Mouse (Mus musculus) embryonic facial prominence, embryonic 10.5 days (tissue): ENCODE results near the gene Intu. TPM values are rescaled to one million over a fixed set of nuclear protein-coding genes. Genes with fewer than 3 reads are reported as not detected.

ENCODE experiments used
- DNase-seq: peaks from one replicate; pipeline ENCODE4 v3.0.0-alpha.2; 2017; ENCODE audit warnings: low spot score
- H3K27ac ChIP-seq: fragments of 300-500 bp; sonication (generic); replicated peaks from 2 replicates; pipeline ENCODE4 v1.5.1; 2016; ENCODE audit warnings: mild to moderate bottlenecking
- H3K27me3 ChIP-seq: fragments of 300-500 bp; sonication (generic); replicated peaks from 2 replicates; pipeline ENCODE4 v1.6.1; 2016; ENCODE audit warnings: low read depth, mild to moderate bottlenecking; ENCODE audit not compliant: poor library complexity, severe bottlenecking
- H3K36me3 ChIP-seq: fragments of 300-500 bp; sonication (generic); replicated peaks from 2 replicates; pipeline ENCODE4 v1.6.1; 2016; ENCODE audit warnings: mild to moderate bottlenecking, moderate library complexity
- H3K4me1 ChIP-seq: fragments of 300-500 bp; sonication (generic); 2 replicates; pipeline ENCODE4 v1.6.1; 2016
- H3K4me3 ChIP-seq: fragments of 300-500 bp; sonication (generic); 2 replicates; pipeline ENCODE4 v1.5.1; 2016; ENCODE audit warnings: mild to moderate bottlenecking, moderate library complexity
- H3K9me3 ChIP-seq: fragments of 300-500 bp; sonication (generic); 2 replicates; pipeline ENCODE4 v1.6.1; 2016; ENCODE audit warnings: mild to moderate bottlenecking
- WGBS: fragments of 180-500 bp; shearing (Covaris S2); methylation state at CpG from one replicate; pipeline ENCODE4 v1.1.7; 2016; 5-methylcytosine and 5-hydroxymethylcytosine counted together
- polyA plus RNA-seq: library from polyadenylated mRNA; unstranded; fragments of >200 nt; fragmentation: Nextera tagmentation; extraction: Ambion mirVana; gene quantifications from 2 replicates; pipeline ENCODE4 v1.2.1, GENCODE M21; 2016

Intu gene
- polyA plus RNA-seq, 1 experiment from 2014 or later = 6.0 TPM

GRCm38 (mm10) chr3:40693435-40693834, 162.3 kb downstream of the Intu start:
- H3K27ac ChIP-seq = no peak overlapping the region
- H3K27me3 ChIP-seq = no peaks in the 10 kb centered on the region
- WGBS = 91% methylated on average over 10 of the region's 10 CpGs
- peaks cover 18% of the 10 kb centered on the region for H3K36me3 ChIP-seq
- no peaks in the 10 kb centered on the region for H3K9me3 ChIP-seq
- DNase-seq = no peak
- no peaks in the 10 kb centered on the region for H3K4me1 ChIP-seq
- H3K4me3 ChIP-seq = no peak overlapping the region

DNA sequence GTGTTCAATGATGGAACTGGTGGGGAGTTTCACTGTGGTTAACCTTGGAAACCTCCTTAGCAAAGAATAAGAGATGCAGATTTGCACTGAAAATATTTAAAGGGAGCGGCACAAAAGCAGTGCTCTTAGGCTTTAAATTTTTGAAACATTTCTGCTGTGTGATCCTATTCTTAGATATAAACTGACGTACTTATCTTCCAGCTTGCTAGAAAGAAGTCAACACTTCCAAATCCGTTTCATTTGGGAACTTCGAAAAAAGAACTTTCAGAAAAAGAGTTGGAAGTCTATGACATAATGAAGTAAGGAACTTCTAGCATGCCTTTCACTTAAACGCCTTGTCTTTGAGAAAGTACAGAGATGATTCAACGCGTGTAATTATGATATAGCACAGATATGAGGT, 162.9 kb downstream of the Intu start:
- Histone ChIP-seq H3K9me3 (no peaks in the 10 kb centered on the region), H3K4me1 (no peaks in the 10 kb centered on the region), H3K4me3 (no peak overlapping the region), H3K36me3 (peaks cover 20% of the 10 kb centered on the region), H3K27me3 (no peaks in the 10 kb centered on the region), H3K27ac (no peak overlapping the region)
- WGBS = 92% methylated on average over 7 of the region's 7 CpGs
- no peak for DNase-seq

DNA sequence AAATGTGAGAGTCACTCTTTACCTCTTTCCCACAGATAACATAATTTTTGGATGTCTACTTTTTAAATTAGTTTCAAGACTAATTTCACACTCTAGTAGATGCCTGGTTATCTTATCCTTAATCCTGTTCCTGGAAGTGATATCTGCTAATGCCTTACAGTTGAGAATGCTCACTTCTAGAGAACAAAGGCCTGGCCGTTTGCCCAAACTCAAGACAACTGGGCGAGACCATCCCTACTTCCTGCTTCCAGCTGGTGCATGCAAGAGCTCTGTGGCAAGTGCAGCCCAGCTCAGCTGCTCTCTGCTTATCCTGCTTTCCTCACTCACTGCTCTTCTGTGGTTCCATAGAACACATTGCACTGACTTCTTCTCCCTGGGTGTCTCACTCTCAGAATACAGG, 163.4 kb downstream of the Intu start:
- H3K4me3 ChIP-seq = no peak overlapping the region
- no peak overlapping the region for H3K27ac ChIP-seq
- peaks cover 24% of the 10 kb centered on the region for H3K36me3 ChIP-seq
- no peaks in the 10 kb centered on the region for H3K4me1 ChIP-seq
- no peaks in the 10 kb centered on the region for H3K9me3 ChIP-seq
- 73% methylated on average over 2 of the region's 2 CpGs for WGBS
- no peak for DNase-seq
- no peaks in the 10 kb centered on the region for H3K27me3 ChIP-seq

DNA sequence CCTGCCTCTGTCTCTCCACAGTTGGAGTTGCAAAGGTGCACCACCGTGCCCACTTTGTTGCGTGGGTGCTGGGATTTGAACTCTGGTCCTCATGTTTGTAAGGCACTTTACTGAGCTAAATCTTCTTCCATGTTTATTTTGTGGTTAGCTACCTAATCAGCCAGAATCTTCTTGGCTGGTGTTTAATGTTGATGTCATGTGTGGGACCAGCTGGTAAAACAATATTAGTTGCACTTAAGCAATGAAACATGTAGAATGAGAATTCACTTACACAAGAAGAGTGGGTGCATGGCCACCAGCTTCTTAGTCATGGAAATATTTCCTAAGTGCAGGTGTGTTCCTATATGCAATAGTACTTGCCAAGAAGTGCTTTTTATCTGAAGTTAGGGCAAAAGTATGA, 164.1 kb downstream of the Intu start:
- Histone ChIP-seq H3K36me3 (peaks cover 22% of the 10 kb centered on the region), H3K27me3 (no peaks in the 10 kb centered on the region), H3K9me3 (no peaks in the 10 kb centered on the region), H3K4me1 (no peaks in the 10 kb centered on the region), H3K4me3 (no peak overlapping the region), H3K27ac (no peak overlapping the region)
- WGBS = 95% methylated on average over 2 of the region's 2 CpGs
- DNase-seq = no peak

GRCm38 (mm10) chr3:40698834-40699233, 167.7 kb downstream of the Intu start:
- H3K27me3 ChIP-seq = no peaks in the 10 kb centered on the region
- WGBS = 89% methylated on average over 3 of the region's 3 CpGs
- H3K27ac ChIP-seq = no peak overlapping the region
- no peaks in the 10 kb centered on the region for H3K4me1 ChIP-seq
- no peak overlapping the region for H3K4me3 ChIP-seq
- DNase-seq = no peak
- peaks cover 18% of the 10 kb centered on the region; the same call in 1 of the 2 replicates for H3K36me3 ChIP-seq
- H3K9me3 ChIP-seq = no peaks in the 10 kb centered on the region

DNA sequence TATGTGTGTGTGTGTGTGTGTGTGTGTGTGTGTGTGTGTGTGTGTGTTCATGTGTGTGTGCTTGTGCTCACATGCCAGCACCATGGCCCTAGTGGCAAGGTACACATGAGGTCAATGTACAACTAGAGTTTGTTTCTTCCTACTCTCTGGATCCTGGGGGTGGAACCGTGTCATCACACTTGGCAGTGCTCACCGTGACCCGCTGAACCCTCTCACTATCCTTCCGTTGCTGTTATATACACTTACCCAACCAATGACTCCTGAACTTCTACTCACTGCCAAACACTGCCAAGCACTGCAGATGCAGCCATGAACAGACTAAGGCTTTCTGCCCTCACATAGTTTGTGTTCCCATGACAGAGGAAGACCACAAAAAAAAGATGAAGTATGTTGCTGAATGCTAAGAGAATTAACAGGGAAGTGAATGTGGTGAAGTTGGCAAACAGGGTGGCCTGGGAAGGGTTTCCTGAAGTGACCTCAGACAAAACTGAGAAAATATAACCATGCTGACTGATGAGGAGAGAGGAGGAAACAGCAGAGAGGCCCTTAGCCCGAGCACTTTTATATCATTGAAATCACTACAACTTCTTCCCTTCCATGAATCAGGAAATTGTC, 173.8 kb downstream of the Intu start:
- H3K27ac ChIP-seq = no peak overlapping the region
- H3K4me3 ChIP-seq = no peak overlapping the region
- H3K4me1 ChIP-seq = no peaks in the 10 kb centered on the region
- DNase-seq = no peak
- peaks cover 6% of the 10 kb centered on the region; the same call in 1 of the 2 replicates for H3K9me3 ChIP-seq
- no peaks in the 10 kb centered on the region for H3K27me3 ChIP-seq
- 89% methylated on average over 5 of the region's 5 CpGs for WGBS
- no peaks in the 10 kb centered on the region; the same call in 1 of the 2 replicates for H3K36me3 ChIP-seq

DNA sequence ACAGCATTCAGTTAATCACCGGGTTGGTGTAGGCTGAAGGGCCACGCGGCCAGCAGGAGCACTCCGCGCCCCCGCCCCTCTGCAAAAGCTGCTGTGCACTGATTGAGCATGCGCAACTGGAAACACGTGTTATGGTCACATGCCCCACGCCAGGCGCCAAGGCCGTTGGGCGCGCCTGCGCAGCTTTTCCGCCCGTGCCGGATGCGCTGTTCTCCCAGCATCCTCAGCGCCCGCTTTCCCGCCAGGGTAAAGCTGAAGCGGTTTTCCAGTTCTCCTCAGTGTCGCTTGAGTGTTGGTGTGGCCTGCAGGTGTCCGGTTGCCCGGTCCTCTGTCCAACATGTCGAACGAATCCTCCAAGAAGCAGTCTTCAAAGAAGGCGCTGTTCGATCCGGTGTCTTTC, 177.6 kb downstream of the Intu start, which contains the start of gene Slc25a31:
Gene Slc25a31, plus strand, starts transcription at position 201 of the 400 bp plus-strand sequence.
- 89% methylated on average over 30 of the region's 30 CpGs for WGBS
- Histone ChIP-seq H3K4me3 (no peak within 1 kb of the TSS), H3K27me3 (no peaks in the 10 kb centered on the region), H3K4me1 (no peaks in the 10 kb centered on the region), H3K27ac (no peak within 1 kb of the TSS), H3K9me3 (peaks cover 6% of the 10 kb centered on the region; the same call in 1 of the 2 replicates), H3K36me3 (no peaks in the 10 kb centered on the region)
- no peak for DNase-seq

DNA sequence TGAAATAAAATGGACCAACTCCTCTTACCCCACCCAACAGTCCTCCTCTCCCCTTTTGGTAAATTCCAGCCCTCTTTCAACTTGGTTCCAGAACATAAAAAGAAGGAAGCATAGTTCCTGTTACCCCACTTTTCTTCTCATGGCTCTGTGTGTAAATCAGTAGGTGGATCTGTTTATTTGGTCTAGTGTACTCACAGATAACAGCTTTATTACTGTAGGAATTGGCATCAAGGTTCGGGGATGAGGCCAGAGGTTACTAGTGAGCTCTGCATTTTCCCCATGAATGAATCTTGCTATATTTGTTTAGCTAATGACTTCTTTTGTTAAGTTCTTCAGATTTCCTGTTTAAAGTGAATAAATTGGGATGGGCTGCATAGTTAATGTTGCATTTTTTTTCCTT, 185.0 kb downstream of the Intu start:
- Histone ChIP-seq H3K4me3 (no peak overlapping the region), H3K36me3 (no peaks in the 10 kb centered on the region), H3K27ac (no peak overlapping the region), H3K4me1 (no peaks in the 10 kb centered on the region), H3K9me3 (no peaks in the 10 kb centered on the region), H3K27me3 (no peaks in the 10 kb centered on the region)
- WGBS = 59% methylated on average over 1 of the region's 1 CpGs
- DNase-seq = no peak

DNA sequence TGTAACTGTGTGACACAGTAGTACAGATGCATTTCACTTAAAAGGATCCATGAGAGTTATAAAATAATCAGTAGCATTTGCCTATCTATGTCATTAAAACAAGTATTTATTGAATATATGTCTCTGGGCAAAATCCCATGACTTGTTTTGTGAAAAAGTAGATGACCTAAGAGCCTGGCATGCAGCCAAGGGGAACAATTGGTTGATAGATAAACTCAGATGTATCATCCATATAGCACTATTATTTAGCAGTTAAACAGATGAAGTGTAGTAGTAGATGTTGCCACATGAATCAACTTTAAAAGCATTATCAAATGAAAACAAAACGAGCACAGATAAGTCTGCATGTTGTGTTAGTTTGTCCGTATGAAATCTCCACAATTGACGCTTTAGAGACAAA, 187.9 kb downstream of the Intu start:
- DNase-seq = no peak
- H3K4me1 ChIP-seq = no peaks in the 10 kb centered on the region
- H3K4me3 ChIP-seq = no peak overlapping the region
- 92% methylated on average over 3 of the region's 3 CpGs for WGBS
- no peaks in the 10 kb centered on the region for H3K9me3 ChIP-seq
- no peaks in the 10 kb centered on the region for H3K36me3 ChIP-seq
- no peak overlapping the region for H3K27ac ChIP-seq
- H3K27me3 ChIP-seq = no peaks in the 10 kb centered on the region

GRCm38 (mm10) chr3:40738381-40738912, 207.4 kb downstream of the Intu start:
- Histone ChIP-seq H3K36me3 (no peaks in the 10 kb centered on the region), H3K4me3 (no peak overlapping the region), H3K27ac (no peak overlapping the region), H3K27me3 (0 out of 2 replicates have a peak, but pooled peaks cover 4% of the 10 kb centered on the region), H3K4me1 (no peaks in the 10 kb centered on the region), H3K9me3 (no peaks in the 10 kb centered on the region)
- no peak for DNase-seq
- 88% methylated on average over 6 of the region's 6 CpGs for WGBS

GRCm38 (mm10) chr3:40744024-40744835, 213.1 kb downstream of the Intu start, which contains the start of gene Hspa4l:
TSS of gene Hspa4l (plus strand) at chr3:40744495.
- H3K27ac ChIP-seq = peak within 1 kb of the TSS; percentile 88
- WGBS = 20% methylated on average over 16 of the region's 16 CpGs
- H3K36me3 ChIP-seq = no peaks in the 10 kb centered on the region
- peaks cover 22% of the 10 kb centered on the region for H3K4me1 ChIP-seq
- peak; percentile 17 for DNase-seq
- H3K4me3 ChIP-seq = peak within 1 kb of the TSS; percentile 82
- H3K27me3 ChIP-seq = peaks cover 16% of the 10 kb centered on the region
- H3K9me3 ChIP-seq = no peaks in the 10 kb centered on the region

GRCm38 (mm10) chr3:40744836-40745660, 214.0 kb downstream of the Intu start:
- H3K27me3 ChIP-seq = peaks cover 16% of the 10 kb centered on the region
- H3K9me3 ChIP-seq = no peaks in the 10 kb centered on the region
- under 1% methylated on average over 90 of the region's 93 CpGs for WGBS
- peak overlapping the region; percentile 88 for H3K27ac ChIP-seq
- DNase-seq = peak; percentile 93
- no peaks in the 10 kb centered on the region for H3K36me3 ChIP-seq
- peak overlapping the region; percentile 82 for H3K4me3 ChIP-seq
- peaks cover 22% of the 10 kb centered on the region for H3K4me1 ChIP-seq
